Mouse (Mus musculus) thymus, postnatal 14 days (tissue): Measurements from ENCODE around the gene Ranbp3l.

Experiments used
- DNase-seq: peaks from one replicate; pipeline ENCODE4 v3.0.0; 2021

Gene Ranbp3l

DNA sequence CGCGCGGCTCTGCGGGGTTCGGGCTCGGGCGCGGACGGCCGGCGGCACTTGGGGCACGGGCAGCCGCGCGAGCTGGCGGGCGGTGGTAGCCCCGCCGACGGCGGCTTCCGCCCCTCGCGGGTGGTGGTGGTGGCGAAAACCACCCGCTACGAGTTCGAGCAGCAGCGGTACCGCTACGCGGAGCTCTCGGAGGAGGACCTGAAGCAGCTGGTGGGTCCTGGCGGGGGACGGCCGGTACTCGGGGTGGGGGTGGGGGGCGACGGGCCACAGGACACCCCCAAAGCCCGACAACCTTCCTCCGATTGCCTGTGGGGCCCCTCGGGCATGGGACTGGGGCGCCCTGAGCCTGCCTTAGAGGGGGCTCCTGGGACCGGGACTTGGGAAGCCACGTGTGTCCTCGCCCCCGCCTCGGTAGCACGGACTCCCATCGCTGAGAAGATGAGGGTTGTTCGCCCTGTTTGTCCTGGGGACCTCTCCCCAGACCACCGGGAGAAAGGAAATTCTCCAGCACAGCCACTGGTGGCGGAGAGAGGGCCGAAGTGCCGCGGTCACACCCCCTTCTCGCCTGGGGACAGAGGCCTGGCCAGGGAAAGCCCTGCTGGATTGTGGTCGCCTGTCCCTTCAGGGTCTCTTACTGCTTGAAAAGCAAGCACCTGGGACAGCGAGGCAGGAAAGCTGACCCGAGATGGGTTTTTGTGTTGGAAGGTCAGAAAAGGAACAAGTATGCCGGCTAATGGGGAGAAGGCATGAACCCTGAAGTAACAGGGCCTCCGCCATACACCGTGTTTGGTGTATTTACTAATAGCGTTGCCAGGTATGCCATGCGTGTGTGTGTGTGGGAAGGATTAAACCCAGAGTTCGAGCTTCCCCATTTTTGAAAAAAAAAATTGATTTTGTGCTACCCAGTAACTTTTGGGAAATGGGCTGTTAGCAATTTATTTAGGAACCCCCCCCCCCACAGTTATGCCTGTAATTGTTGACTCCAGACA lies 104.1 kb downstream of the Ranbp3l start:
- peak; percentile 68 for DNase-seq

DNA sequence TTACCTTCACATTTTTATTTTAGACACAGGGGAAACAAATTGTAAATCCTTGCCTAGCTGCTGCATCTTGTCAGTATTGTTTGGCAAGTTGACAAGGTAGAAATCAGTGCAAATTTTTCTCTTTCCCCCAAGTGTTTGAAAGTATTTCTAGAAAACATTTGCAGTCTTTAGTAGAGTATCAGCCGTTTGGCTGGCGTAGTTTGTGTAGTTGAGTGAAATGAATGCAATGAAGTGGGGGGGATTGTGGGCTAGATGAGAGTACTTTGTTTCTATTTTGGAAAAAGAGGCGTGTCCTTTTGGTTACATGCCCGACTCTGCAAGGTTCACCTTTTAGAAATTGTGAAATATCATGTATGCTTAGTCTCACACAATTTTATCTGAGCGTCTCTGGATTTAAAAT lies 104.9 kb downstream of the Ranbp3l start:
- no peak for DNase-seq

DNA sequence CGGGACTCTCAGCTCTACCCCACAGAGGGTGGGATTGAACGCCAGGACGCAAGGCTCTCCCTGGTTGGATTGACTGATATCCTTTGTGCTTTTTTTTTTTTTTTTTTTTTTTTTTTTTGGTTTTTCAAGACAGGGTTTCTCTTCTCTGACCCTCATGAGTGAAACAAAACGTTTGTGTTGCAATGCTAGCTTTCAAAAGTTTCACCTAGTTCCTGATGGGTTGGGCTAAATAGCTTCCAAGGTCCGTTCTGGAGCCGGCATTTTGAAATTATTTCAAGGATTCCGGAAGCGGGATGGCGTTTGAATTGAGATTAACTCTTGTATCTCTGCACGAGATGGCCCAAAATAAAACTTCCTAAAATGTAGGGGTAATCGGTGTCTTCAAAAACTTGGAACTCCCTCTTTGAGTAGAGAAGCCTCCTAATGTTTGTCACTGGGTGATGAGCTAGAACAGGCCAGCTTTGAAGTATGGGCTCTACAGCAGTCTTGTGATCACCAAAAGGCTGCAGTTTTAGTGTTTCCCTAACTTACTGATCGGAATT lies 105.4 kb downstream of the Ranbp3l start:
- no peak for DNase-seq

GRCm38 (mm10) chr15:9073684-9074083 lies 105.9 kb downstream of the Ranbp3l start:
- DNase-seq = no peak

- DNase-seq = no peak
Measured at GRCm38 (mm10) chr15:9074139-9074538, 106.4 kb downstream of the Ranbp3l start.

DNA sequence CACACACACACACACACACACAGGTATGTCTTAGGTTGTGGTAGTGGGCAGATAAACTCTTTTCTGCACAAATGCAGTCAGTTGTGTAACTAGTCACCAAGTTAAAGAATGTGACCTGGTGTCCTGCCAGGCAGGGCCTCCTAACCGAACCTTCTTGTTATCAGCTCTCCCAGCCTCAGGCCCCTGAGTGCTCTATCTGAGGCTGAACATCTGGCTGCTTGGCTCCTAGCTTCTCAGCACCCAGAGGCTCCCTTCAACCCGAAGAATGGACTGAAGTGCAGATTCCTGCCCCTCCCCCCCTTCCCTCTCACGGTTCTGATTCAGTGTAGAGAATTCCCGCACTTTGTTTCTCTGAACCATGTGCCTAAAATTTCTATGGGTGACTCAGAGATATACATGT lies 106.9 kb downstream of the Ranbp3l start:
- DNase-seq = no peak

- DNase-seq = no peak
Measured at GRCm38 (mm10) chr15:9075608-9076200, 108.0 kb downstream of the Ranbp3l start.

DNA sequence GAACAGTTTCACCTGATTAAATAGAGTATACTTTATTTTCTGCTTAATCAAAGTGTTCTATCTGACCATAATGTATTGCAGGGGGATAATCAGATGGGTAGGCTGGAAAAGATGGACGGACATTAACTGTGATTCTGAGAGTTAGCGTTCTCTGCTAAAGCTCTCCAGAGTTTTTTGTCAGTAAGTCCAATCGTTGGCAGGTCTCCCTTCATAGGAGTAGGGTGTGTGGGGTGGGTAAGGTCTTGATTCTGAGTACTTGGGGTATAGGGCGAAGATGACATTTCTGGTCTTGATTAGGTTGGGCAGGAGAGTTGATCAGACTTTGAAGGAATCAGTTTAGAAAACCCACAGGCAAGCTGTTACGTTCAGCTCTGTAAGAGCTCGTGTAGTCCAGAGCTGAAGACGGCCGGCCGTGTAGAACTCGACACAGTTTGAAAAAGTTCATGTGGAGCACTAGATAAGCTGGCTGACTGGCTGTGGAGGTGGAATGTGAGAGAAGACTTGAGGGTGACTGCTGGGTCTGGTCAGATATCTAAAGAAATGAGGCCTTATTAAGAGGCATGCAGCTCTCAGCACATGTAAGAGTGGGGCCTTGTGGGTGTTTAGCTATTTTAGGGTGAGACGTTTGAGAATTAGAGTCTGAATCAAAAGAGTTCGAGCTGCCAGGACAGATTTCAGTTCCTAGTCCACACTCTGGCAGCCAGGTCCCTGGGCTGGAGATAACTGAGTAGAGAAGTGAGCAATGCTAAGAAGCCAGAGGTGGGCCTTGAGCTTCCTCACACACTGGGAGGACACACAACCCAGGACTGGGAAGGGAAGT lies 110.9 kb downstream of the Ranbp3l start:
- DNase-seq = no peak

DNA sequence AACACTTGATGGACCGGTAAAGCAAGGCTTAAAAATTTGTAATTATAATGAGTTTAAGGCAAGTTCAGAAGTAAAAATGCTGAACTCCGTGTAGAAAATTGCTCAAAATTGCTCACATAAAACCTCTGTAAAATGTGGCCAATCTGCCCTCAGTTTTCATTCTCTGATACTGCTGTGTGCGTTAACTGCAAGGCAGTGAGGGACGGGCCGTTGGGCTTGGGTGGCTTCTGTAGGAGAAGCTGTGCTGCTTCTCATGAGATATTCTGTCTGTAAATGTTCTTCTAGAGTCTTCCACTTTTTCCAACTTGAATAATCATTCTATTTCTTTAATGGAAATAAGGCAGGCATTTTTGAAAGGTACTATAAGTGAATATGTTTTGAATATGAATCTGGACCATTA lies 111.9 kb downstream of the Ranbp3l start:
- DNase-seq = no peak

DNA sequence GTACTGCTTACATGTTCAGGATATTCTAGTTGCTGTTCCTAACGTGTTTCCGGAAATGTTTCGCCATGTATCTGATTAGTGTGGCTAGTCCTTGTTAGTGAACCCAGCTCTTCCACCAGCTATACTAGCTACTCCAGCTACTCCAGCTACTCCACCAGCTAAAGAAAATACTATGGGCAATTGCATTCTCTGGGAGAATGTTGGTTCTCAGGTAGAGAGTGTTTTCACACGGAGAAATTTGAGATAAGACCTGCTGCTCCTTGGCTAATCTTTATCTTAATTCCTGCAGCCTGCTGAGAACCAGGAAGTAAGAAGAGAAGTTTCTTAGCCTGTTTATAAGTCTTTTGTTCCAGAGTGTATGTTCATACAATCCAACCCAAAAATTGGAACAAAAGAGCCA lies 112.5 kb downstream of the Ranbp3l start:
- DNase-seq = no peak

- no peak for DNase-seq
Measured at GRCm38 (mm10) chr15:9081294-9081693, 113.5 kb downstream of the Ranbp3l start.

- DNase-seq = no peak
Measured at GRCm38 (mm10) chr15:9082753-9083152, 115.0 kb downstream of the Ranbp3l start.

- DNase-seq = no peak
Measured at GRCm38 (mm10) chr15:9086813-9087212, 119.1 kb downstream of the Ranbp3l start.

DNA sequence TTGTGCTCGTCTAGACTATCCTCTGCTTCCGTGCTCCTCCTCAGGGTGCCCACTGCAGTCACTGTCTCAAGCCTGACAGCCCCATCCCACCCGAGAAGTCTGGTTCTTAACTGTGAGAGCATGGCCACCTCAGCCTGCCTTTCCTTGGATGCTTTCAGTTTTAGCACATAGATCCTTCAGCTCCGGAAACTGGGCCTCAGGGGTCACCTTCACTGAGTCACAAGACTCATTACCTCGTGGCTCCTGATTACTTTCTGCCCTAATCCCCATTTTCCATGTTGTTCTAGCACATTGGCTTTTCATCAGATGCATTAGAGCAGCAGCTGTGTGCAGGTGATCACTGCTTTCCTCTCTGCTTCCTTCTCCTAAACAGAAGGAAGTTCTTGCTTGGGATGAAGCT lies 119.7 kb downstream of the Ranbp3l start:
- DNase-seq = no peak

- no peak for DNase-seq
Measured at GRCm38 (mm10) chr15:9087895-9088682, 120.3 kb downstream of the Ranbp3l start.

DNA sequence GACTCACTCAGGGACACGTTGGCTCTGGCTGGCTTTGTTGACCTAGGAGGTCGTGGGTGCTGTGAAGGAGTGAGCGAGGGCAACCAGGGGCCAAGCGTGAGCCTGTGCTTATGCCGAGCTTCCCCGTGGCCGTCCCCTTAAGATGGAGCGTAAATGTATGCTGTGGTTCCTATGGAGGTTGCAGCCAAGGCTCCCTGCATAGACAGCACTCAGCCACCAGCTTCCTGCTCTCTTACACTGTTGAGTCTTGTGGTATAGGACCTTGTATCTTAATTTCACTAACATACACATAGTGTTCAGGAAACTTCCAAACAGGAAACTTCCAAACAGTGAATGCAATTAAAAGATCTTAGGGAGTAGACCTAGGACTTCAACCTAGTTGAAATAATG lies 120.9 kb downstream of the Ranbp3l start:
- no peak for DNase-seq

DNA sequence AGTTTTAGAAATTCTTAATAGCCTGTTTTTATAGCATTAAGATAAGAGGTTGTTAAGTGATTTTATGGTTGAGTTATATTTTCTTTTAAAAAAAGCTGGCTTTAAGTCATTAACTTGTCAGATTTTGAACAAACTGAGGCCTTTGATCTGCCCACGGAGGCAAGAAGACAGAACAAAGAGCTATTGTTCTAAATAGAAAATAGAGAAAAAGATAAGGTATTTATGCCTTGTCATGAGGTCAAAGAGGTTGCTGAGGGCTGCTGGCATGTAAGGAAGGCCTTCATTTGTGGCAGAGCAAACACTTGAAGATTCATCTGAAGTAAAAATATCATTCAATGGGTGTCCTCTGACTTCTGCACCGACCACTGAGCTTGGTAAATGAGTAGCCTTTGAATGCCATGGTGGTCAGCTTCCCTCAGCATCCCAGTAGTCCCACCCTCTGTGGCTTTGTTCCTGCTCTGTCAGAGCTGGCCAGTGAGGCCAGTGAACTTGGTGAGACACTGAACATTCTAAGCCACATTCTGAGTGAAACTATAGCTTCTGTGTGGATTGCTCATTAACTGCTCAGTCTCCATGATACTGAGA lies 121.5 kb downstream of the Ranbp3l start:
- DNase-seq = no peak

GRCm38 (mm10) chr15:9090662-9091061 lies 122.9 kb downstream of the Ranbp3l start:
- no peak for DNase-seq

DNA sequence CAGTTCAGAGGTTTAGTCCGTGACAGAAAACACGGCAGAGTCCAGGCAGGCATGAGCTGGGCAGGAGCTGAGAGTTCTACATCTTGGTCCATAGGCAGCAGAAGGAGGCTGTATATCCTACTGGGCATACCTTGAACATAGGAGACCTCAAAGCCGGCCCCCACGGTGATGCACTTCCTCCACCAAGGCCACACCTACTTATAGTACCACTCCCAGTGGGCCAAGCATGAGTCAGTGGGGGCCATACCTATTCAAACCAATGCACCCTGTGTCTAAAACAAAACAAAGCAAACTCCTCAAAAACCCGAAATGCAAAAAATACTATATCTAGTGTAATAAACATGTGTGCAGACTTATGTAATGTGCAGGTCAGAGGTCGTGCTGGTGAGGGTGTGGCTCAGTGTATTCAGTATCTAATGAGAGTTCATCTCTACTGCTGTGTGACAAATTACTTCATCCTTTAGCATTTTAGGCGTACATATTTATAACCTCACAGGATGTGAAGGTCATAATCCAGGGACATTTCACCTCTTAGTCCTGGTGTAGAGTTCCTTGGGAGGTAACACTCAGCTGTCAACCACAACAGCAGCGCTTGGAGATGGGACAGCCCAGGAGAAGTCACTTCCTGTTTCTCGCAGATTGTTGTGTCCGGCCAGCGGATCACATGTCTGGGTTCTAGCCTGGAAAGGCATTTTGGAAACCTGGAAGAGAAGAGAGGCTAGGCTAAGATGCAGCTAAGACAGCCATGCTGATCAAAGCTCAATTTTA lies 126.0 kb downstream of the Ranbp3l start:
- DNase-seq = no peak

DNA sequence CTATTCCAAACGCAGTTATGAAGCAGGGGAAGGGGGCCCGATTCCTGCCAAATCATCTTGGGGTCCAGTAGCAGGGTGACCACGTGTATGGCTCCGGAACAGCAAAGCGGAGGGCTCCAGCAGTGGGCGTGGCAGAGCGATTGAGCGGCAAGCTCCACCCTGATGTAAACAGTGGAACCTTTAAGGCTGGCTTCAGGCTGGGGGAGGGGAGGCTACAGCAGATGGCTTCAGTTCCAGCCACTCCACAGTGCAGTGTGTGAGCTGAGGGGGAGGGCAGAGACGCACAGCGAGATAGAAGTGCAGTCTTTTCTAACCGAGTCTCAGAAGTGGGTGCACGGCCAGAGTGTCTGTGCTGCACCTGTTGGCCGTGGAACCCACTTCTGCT lies 126.6 kb downstream of the Ranbp3l start:
- no peak for DNase-seq

DNA sequence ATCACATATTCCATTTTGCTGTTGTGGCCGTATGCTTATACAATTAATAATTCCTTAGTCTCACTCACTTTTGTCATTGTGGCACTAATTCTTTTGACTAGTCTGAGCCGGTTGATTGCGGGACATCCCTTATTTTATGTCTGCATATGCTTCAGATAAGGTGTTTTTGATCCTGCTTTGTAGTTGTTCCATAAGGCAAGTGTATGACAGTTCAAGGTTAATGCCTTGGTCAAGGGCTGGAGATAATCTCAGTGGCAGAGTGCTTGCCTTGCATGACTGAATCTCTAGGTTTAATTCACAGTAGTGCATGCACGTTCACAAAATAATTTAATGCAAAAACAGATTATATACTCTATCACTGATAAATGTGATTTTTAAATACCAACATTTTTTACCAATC lies 129.1 kb downstream of the Ranbp3l start:
- DNase-seq = no peak
